Mouse (Mus musculus): ENCODE data around the gene Dnajb12.

Gene Dnajb12

DNA sequence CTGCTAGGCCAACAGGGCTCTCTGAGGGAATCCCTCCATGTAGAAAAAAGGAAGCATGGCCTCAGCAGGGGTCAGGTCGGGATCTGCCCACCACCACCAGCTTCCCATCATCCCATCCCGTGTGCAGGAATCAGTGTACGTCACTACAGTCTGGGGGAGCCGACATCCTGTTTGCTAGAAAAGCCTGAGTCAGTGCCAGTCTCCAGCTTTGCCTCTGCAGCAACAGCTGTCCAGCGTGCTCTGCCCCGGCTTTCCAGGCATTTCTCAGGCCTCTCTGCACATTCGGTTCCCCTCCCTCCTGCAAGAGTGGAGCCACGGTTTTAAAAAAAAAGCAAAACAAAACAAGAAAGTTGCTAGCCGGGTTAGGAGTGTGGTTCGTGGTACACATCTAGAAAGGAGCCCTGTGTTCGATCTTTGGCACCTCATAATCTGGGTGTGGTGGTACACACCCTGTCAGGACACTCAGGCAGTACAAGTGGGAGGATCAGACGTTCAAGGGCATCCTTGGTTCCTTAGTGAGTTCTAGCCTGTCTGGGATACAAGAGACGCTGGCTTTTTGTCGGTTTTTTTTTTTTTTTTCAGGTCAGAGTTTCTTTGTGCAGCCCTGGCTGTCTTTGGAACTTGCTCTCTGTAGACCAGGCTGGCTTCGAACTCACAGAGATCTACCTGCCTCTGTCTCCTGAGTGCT lies 40.3 kb downstream of the Dnajb12 start:
- ATAC-seq (ENCODE audit: low TSS enrichment): no peak

DNA sequence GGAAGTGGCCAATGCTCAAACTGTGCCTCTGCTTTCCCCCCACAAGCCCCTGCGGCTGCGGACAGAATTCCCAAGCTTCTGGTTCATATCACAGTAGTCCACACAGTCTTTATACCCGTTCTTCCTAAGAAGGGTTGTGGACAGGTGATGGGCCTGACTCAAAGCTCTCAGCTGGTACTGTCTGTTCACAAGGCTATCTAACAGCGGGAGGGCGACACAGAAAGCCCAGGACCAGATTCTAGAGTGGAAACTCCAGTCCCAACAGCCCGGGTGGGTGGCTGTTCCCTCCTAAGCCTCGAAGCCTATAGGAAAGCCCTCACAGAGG lies 41.1 kb downstream of the Dnajb12 start:
- 0 out of 2 replicates have a peak, but pooled peaks have one; percentile 16 for ATAC-seq (ENCODE audit: low TSS enrichment)

DNA sequence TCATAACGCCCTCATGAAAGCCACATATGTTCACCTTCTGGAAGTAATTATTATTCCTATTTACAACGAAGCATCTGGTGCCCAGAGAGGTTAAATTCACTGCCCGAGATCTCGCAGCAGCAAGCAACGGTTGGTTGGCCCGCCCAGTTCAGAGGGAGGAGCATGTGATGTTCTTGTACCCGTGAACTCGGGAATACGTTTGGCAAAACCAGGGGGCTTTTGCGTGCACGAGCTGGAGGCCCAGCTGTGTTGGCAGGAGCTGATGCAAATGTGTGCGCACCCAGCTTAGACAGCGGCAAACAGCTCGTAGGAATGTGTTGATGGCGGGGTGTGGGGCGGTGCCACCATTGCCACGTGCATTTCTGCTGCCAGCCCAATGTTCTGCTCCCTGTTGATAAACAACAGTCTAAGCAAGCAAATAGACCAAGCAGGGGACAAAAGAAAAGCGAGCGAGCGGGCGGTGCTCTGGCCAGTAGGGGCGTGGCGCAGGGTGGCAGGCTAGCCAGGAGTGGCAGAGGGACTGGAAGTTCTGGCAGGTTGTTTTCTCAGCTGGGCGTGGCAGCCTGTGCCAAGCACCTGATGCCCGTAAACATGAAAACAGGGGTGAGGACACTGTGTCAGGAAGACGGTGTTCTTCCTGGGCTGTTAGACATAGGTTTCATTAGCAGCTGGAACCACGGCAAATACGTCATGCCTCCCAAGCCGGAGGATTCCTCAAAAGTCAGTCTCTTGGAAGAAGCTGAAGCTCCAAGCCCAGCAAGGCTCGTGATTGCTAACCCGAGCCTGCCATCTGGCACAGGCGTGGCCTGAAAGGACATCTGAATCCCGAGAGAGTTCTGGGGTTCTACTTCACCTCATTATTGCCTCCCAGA lies 41.7 kb downstream of the Dnajb12 start:
- peak; percentile 72 for ATAC-seq (ENCODE audit: low TSS enrichment)

DNA sequence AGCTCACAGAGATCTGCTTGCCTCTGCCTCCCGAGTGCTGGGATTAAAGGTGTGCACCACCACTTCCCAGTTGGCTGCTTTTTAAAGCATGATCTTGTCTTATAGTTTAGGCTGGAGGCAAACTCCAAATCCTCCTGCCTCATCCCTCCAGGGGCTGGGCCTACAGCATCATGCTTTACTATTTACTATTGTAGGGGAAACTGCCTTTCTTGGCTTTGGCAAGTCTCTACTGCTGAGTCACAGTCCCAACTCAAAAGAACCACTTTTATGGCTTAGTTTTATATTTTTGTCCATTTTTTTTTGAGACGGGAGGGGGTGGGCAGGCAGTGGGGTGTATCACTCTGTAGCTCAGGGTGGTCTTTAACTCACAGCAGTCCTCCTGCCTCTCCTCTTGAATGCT lies 44.1 kb downstream of the Dnajb12 start:
- ATAC-seq (ENCODE audit: low TSS enrichment): no peak

DNA sequence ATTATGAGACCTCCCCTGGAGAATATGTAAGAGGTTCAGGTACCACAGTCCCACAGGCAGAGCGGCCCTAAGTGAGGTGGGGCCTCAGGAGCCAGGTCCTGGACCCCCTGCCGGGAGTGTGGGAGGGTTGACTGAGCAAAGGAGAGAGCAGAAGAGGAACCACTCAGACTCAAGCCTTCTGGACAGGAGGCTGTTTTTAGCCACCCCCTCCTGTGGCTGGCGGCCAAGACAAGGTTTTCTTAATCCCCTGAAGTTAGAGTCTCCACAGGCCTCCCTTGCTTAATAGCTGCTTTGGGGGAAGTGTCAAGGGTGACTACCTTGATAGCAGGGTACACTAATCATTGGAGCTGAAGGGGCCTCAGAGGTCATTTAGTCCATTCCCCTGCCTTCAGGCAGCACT lies 44.9 kb downstream of the Dnajb12 start:
- ATAC-seq (ENCODE audit: low TSS enrichment): 0 out of 2 replicates have a peak, but pooled peaks have one; percentile 13

DNA sequence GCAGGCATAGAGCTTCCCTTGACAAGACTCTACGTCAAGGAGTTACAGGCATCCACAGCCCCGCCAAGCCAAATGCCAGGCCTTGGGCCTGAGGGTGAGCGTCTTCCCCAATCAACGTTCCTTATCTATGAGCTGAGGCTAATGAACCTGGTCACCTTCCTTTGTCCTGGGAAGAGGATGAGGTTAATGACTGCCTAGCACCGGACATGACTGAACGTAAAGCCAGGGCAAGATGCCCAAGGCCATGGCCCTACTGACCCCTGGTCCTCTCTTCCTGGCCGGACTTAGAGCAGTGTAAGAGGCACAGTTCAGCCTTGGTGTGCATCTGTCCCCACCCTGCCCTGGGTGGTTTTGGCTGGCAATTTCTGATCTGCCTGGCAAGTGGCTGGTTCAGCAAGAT lies 49.8 kb downstream of the Dnajb12 start:
- no peak for ATAC-seq (ENCODE audit: low TSS enrichment)

DNA sequence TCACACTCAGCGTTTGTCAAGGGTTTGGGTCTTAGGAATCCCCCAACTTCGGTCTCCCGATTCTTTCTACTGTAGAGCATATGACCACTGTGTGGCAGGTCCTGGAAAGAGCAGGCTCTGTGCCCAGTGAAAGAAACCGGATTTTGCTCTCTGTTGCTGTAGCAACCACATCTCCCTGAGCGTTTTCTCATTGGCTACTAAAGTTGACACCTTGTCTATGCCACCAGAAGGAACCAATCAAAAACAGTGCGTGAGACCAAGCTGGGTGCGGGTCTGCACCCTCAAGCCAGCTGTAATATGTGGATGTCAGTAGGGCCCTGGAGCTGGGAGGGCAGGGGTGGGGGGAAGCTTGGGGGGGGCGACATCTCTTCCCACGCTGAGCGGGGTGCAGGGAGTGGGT lies 51.6 kb downstream of the Dnajb12 start:
- ATAC-seq (ENCODE audit: low TSS enrichment): peak; percentile 99

DNA sequence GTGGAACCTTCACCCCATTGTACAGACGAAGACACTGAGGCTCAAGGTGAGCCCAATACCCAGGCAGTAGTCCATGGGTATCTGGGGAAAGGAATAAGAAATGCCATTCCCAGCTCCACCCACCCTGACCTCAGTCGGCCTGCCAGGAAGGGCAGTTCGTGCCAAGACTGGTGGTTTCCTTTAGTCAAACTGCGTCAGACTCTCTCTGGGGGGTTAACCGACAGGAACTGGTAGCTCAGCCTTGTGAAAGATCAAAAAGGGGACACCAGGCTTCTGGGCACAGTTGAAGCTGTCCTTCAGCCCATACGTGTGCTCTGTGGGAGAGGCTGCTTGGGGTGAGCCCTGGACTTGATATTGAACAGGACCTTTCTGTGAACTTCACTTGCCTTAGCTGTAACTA lies 53.2 kb downstream of the Dnajb12 start:
- ATAC-seq (ENCODE audit: low TSS enrichment): no peak

DNA sequence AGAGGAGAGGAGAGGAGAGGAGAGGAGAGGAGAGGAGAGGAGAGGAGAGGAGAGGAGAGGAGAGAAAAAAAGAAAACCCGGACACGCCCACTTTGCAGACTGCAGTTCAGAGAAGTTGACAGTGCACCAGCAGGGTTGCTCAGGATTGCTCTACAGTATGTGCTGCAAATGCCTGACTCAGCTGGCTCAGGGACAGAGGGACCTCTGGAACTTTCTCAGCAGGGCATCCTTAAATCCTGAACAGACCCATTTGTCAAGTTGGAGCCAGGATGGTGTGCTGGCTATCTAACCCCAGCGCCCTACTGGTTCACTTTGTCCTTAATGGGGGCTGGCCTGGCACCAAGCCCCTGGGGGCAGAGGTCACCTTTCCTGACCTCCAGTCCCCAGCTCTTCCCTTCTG lies 54.7 kb downstream of the Dnajb12 start:
- ATAC-seq (ENCODE audit: low TSS enrichment): no peak

DNA sequence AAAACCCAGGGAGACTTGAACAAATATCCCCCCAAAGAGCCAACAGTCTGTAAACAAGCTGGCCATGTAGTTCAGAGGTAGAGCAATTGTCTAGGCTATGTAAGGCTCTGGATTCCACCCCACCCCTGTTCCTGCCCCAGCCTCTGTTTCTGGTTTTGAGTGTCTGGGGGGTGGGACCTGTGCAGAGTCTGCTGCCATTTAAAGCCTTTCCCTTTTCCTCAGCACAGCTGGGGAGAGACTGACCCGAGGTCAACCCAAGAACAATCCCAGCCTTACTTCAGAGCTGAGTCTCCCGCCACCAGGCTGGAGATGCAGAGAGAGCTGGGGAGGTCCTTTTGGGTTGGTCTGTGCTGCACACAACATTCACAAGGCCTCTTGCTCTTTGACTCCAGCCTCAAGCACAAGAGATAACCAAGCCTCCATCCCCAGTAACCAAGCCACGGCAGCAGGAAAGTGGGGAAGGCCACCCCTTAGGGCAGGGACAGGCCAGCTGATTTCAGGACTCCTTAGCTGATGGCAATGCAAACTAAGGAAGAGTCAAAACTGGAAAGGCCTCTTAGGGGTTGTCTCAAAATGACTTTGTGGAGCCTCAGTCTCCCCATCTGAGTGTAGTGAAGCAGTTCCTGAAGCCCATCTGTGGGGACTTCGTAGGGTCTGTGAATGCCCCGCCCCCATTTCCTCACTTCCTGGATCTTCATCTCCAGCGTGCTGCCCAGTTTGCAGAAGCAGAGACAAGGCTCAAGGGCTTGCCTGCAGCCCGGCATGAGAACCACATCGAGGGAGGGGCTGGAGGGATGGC lies 56.9 kb downstream of the Dnajb12 start:
- ATAC-seq (ENCODE audit: low TSS enrichment): no peak

DNA sequence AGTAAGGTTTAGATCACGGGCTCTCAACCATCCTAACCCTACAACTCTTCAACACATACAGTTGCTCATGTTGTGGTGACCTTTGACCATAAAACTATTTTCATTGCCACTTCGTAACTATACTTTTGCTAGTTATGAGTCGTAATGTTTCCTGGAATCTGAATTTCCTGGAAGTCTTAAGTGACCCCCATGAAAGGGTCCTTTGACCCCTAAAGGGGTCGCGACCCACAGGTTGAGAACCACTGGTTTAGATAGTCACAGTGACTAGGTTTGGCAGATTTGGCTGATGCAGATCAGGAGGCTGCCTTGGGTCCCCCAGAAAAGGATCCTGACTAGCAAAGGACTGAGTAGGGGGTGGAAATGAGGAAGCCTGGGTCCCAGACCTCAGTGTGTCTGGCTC lies 59.3 kb downstream of the Dnajb12 start:
- no peak for ATAC-seq (ENCODE audit: low TSS enrichment)

DNA sequence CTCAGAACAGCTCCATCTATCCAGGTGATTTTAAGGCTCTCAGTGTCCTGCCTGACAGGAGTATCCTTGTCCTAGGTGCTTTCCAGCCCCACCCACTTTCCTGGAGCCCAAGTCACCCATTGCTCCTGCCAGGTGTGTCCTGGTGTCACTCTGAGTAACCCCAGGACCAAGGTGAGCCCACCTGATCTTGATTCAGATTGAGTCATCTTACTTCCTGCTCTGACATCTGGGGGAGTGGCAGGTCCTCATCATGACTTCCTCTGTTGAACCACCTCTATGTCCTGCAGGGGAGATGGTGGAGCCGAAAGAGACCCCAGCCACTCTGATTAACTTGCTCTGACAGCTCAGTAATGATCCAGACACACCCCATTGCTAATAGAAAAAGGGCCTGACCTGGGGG lies 59.7 kb downstream of the Dnajb12 start:
- no peak for ATAC-seq (ENCODE audit: low TSS enrichment)

DNA sequence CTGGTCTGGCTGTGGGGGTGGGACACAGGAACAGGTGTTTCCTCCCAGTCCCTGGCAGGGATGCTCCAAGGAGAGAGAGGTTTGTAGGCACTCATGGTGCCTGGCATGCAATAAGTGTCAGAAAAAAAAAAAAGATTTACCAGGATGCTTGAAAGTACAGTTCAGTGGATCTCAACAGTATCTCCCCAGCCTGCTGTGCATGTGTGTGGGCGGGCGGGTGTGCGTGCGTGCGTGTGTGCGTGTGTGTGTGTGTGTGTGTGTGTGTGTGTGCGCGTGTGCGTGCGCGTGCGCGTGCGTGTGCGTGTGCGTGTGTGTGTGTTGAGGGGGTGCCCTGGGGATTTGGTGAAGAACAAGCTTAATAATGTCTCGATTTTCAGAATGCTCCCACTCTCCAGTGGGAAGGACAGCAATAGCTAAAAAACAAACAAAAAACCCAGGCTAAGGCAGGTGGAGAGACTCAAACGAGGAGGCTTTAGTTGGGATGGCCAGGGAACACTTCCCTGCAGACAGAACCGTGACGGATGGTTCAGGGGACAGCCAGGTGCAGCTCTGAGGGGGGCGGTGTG lies 63.0 kb downstream of the Dnajb12 start:
- peak; percentile 70 for ATAC-seq (ENCODE audit: low TSS enrichment)

DNA sequence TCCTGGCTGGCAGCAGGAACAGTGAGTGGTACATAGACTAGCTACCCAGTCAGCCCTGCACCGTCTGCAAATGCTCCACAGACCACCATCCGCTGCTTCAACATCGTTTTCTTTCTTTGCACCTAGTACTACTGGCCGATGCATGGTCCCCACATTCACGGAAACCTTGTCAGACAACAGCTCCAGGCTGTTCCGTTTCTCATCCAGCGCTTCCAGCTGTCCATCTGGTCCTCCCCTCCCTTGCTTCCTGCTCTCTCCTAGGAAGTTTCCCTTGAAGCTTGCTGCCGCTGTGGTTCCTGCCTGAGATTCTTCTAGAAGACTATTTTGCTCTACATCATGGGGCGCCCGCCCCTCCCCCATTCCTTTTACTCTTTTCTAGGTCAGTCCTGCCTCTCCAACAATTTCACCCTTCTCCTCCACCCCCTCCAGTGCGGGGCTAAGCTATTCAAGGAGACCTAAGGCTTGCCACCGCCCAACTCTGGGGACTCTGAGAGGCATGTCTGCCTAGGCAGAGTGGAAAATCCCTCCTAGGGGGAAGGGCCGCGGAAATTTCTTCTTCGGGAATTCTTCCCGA lies 63.6 kb downstream of the Dnajb12 start:
- peak; percentile 70 for ATAC-seq (ENCODE audit: low TSS enrichment)

DNA sequence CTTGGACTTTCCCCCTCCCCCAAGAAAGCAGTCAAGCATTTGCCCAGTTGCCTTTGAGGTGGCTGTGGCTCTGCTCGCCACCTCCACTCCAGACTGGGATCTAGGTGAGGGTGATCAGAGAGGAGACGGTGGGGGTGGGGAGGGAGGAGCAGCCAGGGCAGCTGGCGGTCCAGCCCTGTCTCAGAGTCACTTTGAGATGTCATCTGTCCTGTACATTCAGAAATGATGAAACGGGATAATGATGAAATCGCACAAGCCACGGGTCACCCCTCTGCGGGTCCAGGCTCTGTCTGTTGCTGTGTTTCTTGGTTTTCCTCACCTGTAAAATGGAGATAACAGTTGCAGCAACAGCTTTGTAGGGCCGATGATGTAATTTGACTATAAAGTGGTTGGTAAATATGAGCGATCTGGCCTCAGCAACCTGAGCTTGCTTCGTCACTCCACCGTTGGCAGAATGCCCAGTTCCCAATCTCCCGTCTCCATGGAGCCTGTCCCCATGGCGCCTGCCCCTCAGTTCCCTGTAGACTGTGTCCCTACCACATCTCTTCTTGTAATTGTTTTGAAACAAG lies 64.1 kb downstream of the Dnajb12 start:
- peak; percentile 25 for ATAC-seq (ENCODE audit: low TSS enrichment)

DNA sequence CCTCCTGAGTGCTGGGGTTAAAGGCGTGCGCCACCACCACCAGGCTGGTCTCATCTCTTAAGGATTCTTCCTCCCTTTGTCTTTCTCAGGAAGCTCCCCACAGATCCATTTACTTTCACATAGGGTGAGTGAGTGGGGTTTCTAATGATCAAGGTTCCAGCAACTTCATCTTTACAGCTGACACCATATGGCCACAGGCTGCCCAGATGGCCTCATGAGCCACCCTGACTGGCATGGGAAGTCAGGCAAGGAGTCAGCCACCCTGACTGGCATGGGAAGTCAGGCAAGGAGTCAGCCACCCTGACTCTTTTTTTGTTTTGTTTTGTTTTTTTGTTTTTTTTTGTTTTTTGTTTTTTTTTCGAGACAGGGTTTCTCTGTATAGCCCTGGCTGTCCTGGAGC lies 66.1 kb downstream of the Dnajb12 start:
- ATAC-seq (ENCODE audit: low TSS enrichment): no peak

DNA sequence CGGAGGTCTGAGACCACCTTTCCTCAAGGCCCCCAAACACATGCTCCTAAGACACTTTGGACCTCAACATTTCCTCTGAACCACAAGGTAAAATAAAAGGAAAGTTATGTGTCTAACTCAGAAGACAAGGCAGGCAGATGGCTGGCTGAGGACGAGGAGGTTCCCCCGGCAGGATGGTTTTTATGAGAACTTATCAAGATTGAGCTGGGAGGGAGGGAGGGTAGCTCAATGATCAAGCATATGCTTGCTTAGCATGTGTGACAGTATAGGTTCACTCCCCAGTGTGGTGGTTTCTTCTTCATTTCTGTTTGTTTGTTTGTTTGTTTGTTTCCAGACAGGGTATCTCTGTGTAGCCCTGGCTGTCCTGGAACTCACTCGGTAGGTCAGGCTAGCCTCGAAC lies 67.0 kb downstream of the Dnajb12 start:
- no peak for ATAC-seq (ENCODE audit: low TSS enrichment)

DNA sequence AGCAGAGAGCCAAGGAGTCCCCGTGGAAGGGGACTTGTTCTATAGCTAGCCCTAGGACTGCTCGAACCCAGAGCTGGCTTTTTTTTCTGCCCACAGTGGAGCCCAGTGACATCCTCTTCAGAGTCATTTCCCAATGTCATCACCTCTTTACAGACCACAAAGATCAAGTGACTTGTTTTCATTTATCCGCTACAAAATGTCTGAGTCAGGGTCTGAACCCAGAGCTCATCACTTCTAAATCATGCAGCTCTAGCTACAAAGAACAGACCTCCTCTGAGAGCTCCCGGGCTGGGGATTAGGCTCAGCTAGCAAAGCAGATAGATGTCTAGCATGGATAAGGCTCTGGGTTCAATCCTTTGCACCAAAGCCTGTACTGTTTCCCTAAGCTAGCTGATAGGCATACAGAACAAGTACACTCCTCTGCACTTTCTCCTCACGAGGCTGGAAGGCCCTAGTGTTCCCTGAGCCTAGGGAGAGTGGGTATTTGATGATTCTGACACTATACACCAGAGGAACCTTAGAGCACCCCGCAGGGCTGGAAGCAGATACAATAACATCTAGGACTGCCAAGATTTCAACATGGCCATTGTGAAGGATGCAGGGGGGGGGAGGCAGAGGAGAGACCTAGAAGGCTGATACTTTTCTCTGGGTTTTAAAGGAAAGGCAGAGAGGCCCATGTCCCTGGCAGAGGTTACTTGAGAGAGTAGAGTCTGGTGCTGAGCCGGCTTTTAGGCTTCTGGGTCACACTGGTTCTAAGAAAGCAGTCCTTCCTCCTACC lies 68.1 kb downstream of the Dnajb12 start:
- no peak for ATAC-seq (ENCODE audit: low TSS enrichment)

DNA sequence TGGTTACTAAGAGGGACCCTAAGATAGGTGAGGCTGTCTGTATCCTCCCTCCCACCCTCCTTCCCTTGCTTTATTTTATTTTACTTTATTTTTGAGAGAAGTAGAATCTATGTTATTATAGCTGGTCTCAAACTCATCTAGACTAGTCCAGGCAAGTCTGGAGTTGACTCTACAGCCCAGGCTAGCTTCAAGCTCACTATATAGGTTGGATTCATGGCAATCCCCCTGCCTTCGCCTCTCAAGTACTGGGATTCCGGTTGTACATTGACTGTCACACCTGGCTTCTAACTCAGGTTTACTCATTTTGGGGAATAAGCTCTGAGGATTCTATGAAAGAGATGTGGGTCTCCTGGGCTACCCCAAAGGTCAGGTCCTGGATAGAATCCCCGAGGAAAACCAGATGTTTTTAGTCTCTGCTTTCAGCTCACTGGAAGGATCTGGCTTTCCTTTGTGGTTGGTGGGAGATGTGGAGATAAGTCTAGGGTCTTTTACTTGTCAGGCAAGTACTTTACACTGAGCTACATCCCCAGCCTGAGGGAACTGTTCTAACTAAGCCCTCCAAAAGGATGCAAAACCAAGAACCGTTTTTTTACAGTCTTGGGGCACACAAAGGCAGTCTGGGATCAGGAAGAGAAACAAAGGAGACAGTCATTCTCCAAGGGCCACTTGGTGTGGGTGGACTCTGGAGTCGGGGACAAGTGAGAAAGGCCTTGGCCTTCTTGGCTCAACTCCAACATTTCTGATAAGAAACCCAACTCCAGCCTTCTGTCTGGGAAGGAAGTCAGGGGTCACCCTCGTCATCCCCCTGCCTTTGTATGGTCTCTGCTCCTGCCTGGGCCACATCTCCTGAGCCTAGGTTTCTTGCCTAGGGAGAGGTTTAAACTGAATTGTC lies 69.3 kb downstream of the Dnajb12 start:
- ATAC-seq (ENCODE audit: low TSS enrichment): no peak

Measured in frontal cortex, adult (tissue).